In the genomic region with DNA sequence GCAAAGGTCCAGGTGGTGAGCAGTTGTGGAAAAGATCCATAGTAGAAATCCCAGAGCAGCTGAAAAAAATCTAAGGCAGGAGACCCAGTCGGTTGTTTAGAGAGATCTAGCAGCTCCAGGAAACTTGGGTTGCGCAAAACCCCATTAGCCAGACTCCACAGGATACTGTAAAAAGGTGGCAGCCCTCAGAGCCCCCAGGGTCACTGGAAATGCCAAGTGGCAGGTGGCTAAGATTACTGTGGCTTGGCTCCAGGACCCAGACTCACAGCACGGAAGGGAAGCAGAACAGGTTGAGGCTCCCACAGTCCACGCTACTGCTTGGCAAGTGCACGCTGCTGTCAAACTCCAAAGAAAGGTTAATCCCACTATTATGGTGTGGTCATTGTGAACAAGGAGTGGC, we compare ENCODE assay signal across 31 mouse cellular contexts. TPM values are rescaled to one million over a fixed set of nuclear protein-coding genes. Genes with fewer than 3 reads are reported as not detected.
DNase-seq lines count a peak whose midpoint lies in the region; TF ChIP-seq lines count a peak whose summit lies in the region.
"Had no signal": no experiment of that assay in that cellular context is flagged by ENCODE, and none has a peak within 500 bp of the region (broad histone marks: within the 10 kb centered on the region; RNA-seq: fewer than 3 reads in every experiment).

No protein-coding gene starts in this region.

- no peak overlapping the region for H3K4me3 ChIP-seq in cerebellum, adult 2 months (replicated peaks; ENCODE audit: insufficient read depth, low read depth, low read length)
- H3K4me3 ChIP-seq: embryonic facial prominence, embryonic 12.5 days; forebrain, embryonic 12.5 days; heart, embryonic 13.5 days; hindbrain, embryonic 13.5 days; limb, embryonic 12.5 days; midbrain, embryonic 12.5 days; neural tube, embryonic 15.5 days had no signal

- no peaks in the 10 kb centered on the region for H3K27me3 ChIP-seq in cerebellum, adult 2 months (ENCODE audit: control insufficient read depth, insufficient read depth, low read length)
- H3K27me3 ChIP-seq: embryonic facial prominence, embryonic 12.5 days; forebrain, embryonic 12.5 days; heart, embryonic 13.5 days; hindbrain, embryonic 13.5 days; limb, embryonic 12.5 days; midbrain, embryonic 12.5 days; neural tube, embryonic 15.5 days; Patski had no signal

- DNase-seq in cerebellum, adult 11 months: peak; percentile 66
- DNase-seq in cerebellum, postnatal 4 days (ENCODE audit: low spot score in 2 of 2): no peak
- peak; percentile 60 for DNase-seq in 416B (ENCODE audit: low read depth)
- DNase-seq in cerebellum, adult 2 months: peak; percentile 83 to 91
- peak; percentile 88 to 89 for DNase-seq in cerebellum, postnatal 25 days
- DNase-seq in heart, postnatal 4 days: no peak
- DNase-seq in kidney, postnatal 10 days: no peak
- no peak for DNase-seq in spleen, postnatal 14 days (ENCODE audit: low spot score in 2 of 2)
- DNase-seq: heart, adult 18-20 months; kidney, adult 18-20 months; liver, postnatal 0 days; spleen, adult 18-20 months; thymus, adult 18-20 months; thymus, postnatal 4 days had no signal

- H3K27ac ChIP-seq in cerebellum, adult 2 months (ENCODE audit: insufficient read depth, low read length): no peak overlapping the region
- H3K27ac ChIP-seq: embryonic facial prominence, embryonic 12.5 days; forebrain, embryonic 12.5 days; heart, embryonic 13.5 days; hindbrain, embryonic 13.5 days; limb, embryonic 12.5 days; neural tube, embryonic 15.5 days had no signal

- no peak for TF ChIP-seq POLR2A in cerebellum, adult 2 months (IDR thresholded peaks at IDR 0.05; ENCODE audit: borderline replicate concordance, insufficient read depth, low read length)

- WGBS in cerebellum, adult 2 months: 10% methylated on average over 5 of the region's 5 CpGs

- H3K4me1 ChIP-seq in cerebellum, adult 2 months (ENCODE audit: control insufficient read depth, insufficient read depth, low read length): peaks cover 8% of the 10 kb centered on the region; the same call in 1 of the 2 replicates

- TF ChIP-seq CTCF in cerebellum, adult 2 months (IDR thresholded peaks at IDR 0.05; ENCODE audit: borderline replicate concordance, insufficient read depth, low read depth, low read length): no peak

RNA-seq across cellular contexts. Expression of gene Tmem101, which starts 3.6 kb away (rescaled TPM):
- polyA plus RNA-seq in cerebellum, adult 2 months (2012; rRNA removed): 33.2 and 34.0 TPM in 2 replicates
- 10 to 100 TPM; 15.0 to 15.4 TPM for total RNA-seq in heart, postnatal 4 days (2021)

RNA-seq across cellular contexts. Expression of gene Nags, which starts 14.5 kb away (rescaled TPM):
- not detected in 2 replicates for polyA plus RNA-seq in cerebellum, adult 2 months (2012; rRNA removed)
- total RNA-seq in heart, postnatal 4 days (2021): not detected
- total RNA-seq: heart, postnatal 25 days; layer of hippocampus, adult 18-20 months; layer of hippocampus, postnatal 25 days; megakaryocyte, adult 5-6 weeks had no signal
- polyA plus RNA-seq: CD4-positive, CD25-positive, alpha-beta regulatory T cell, adult 4 months; forebrain, embryonic 12.5 days; heart, embryonic 13.5 days; hindbrain, embryonic 13.5 days; midbrain, embryonic 12.5 days; neural tube, embryonic 15.5 days; Patski; stomach, embryonic 14.5 days had no signal

RNA-seq across cellular contexts. Expression of gene Lsm12, which starts 25.3 kb away (rescaled TPM):
- 35.2 and 40.2 TPM in 2 replicates for polyA plus RNA-seq in cerebellum, adult 2 months (2012; rRNA removed)
- total RNA-seq in heart, postnatal 4 days (2021): 10 to 100 TPM; 71.3 to 75.3 TPM

RNA-seq across cellular contexts. Expression of gene G6pc3, which starts 29.6 kb away (rescaled TPM):
- 115 and 120 TPM in 2 replicates for polyA plus RNA-seq in cerebellum, adult 2 months (2012; rRNA removed)
- total RNA-seq in heart, postnatal 4 days (2021): 10 to 100 TPM; 29.9 to 32.6 TPM

RNA-seq across cellular contexts. Expression of gene Pyy, which starts 52.1 kb away (rescaled TPM):
- polyA plus RNA-seq in cerebellum, adult 2 months (2012; rRNA removed): 7.1 and 7.4 TPM in 2 replicates
- total RNA-seq in heart, postnatal 4 days (2021): not detected
- total RNA-seq: adrenal gland, adult 18-20 months; heart, adult 18-20 months; heart, postnatal 25 days; layer of hippocampus, adult 18-20 months; layer of hippocampus, postnatal 25 days; left cerebral cortex, postnatal 10 days; megakaryocyte, adult 5-6 weeks had no signal
- polyA plus RNA-seq: CD4-positive, CD25-positive, alpha-beta regulatory T cell, adult 4 months; embryonic facial prominence, embryonic 12.5 days; forebrain, embryonic 12.5 days; heart, embryonic 13.5 days; kidney, embryonic 16.5 days; limb, embryonic 12.5 days; liver, postnatal 0 days; midbrain, embryonic 12.5 days; Patski had no signal

Comparison
In these comparisons a context has a peak if more than half of its experiments do, and no peak if none do; other contexts are left out.
1. DNase-seq: peak in cerebellum, adult 11 months (single experiment), 416B (single experiment), cerebellum, adult 2 months (2 of 2) and cerebellum, postnatal 25 days (2 of 2); none in cerebellum, postnatal 4 days (0 of 2), heart, postnatal 4 days (single experiment), kidney, postnatal 10 days (single experiment) and spleen, postnatal 14 days (0 of 2).